Mouse (Mus musculus): Measurements from ENCODE around the gene Rabif. TPM values are rescaled to one million over a fixed set of nuclear protein-coding genes. Genes with fewer than 3 reads are reported as not detected.

Gene Rabif
- polyA plus RNA-seq (2015; fragmentation: Nextera tagmentation; extraction: Ambion mirVana) = 21.6 and 21.8 TPM in 2 replicates

DNA sequence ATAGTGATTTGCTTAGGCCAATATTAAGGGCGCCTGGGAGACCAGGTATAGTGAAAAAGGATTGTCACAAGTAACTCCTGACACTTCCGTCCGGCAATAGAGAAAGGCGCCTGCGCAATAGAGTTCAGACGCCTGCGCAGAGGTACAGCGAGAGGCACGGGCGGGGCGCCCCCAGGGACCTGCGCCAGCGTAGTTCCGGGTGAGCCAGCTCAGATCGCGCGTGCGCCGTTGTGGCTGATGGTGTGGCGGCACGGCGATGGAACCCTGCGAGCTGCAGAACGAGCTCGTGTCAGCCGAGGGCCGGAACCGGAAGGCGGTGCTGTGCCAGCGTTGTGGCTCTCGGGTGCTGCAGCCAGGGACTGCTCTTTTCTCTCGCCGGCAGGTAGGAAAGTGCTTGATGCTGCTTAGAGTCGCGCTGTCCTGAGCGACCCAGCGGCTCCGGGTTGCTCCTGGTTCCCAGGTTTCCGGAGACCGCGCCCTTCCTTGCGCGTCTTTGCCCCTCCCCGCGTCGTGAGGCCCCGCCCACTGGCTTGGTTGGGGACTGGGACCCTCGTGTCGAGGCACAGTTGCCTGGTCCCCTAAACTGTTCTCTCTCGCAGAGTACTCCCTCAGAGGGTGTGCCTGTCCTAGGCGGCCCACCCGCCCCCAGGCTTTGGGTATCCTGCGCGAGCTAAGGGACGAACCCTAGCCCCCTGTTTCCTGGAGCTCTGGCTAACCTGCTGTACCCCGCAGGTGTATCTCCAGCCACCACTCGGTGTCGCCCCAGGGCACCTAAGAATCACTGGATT, at the start of gene Rabif:
Gene Rabif (plus strand): TSS at position 221 of the 788 bp plus-strand sequence.

DNA sequence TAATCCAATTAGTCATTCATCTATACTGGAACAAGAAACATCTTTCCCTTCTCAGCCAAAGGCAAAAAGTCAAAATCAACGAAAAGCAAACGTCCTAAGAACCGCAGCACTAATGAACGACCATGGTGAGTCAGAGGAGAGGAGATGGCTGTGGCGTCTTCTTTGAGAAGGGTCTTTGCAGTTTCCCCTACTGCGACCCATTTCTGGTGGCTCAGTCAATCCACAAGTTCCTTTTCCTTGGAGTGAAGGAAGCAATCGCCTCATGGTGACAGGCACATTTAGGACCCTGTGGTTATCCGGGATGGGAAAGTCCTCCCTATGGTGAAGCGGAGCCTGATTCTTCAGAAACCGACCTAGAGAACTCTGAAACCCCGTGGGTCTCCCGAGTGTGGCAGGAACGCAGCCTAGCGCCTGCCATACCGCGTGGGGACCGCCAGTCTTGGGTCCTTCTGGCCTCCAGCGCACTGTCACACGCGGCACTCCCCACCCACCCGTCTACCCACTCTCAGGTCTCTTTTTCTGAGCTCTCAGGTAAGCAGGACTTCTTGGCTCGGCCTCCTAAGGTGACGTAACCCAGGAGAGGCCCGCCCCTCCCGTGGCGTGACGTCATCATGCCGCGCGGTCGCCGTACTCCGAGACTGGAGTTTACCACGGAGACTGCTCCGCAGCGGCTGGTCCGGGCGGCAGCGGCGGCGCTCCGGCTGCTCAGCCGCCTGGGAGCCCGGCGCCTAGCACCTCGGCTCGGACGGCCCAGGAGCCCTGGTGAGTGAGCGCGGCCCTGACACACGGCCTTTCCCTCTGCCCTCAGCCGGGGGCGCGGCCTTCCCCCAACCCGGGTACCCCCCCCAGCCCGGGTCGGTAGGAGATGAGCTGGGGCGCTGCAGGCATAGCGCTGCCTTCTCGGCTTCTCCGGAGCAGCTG, 39.3 kb upstream of the Rabif start, which contains the start of gene Klhl12:
Gene Klhl12 (plus strand): TSS at position 628 of the 921 bp plus-strand sequence.

DNA sequence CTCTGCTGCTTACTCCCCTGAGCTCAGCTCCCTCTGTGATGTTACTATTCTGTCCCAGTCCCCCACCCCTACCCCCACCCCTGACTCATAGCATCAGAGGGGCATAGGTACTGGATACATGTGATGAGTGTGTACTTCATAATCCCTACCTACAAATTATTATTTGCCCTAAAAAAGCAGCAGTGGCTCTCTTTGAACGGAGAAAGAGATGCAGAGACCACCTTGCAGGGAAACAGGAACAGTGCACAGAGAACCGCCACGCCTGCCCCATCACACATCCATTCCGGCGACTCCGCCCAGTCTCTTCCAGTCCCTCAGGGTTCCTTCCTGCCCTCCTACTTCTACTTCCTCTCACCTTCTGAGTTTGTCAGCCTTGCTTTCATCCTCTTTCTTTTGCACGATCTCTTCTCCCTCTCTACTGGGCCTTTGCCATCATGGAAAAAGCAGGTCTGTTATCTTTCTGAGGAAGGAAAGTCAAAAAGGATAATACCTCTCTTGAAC, 55.2 kb downstream of the Rabif start, which contains the start of gene Mgat4e:
Gene Mgat4e (minus strand): TSS at position 51 of the 501 bp plus-strand sequence.

Other genes with a start within 250 kb of the Rabif start
- gene Myog, start 204.7 kb upstream of the Rabif start, polyA plus RNA-seq (2015; fragmentation: Nextera tagmentation; extraction: Ambion mirVana) = 0.07 and 0.19 TPM in 2 replicates
- 2.3 and 2.7 TPM in 2 replicates for gene Ppfia4, start 161.7 kb upstream of the Rabif start, polyA plus RNA-seq (2015; fragmentation: Nextera tagmentation; extraction: Ambion mirVana)
- 40.6 and 41.8 TPM in 2 replicates for gene Tmem183a, start 132.7 kb upstream of the Rabif start, polyA plus RNA-seq (2015; fragmentation: Nextera tagmentation; extraction: Ambion mirVana)
- gene 4933406M09Rik, start 108.7 kb upstream of the Rabif start, polyA plus RNA-seq (2015; fragmentation: Nextera tagmentation; extraction: Ambion mirVana) = 0.08 and 0.13 TPM in 2 replicates
- gene Cyb5r1, start 89.1 kb upstream of the Rabif start, polyA plus RNA-seq (2015; fragmentation: Nextera tagmentation; extraction: Ambion mirVana) = 21.5 and 24.5 TPM in 2 replicates
- 144 and 159 TPM in 2 replicates for gene Adipor1, start 79.3 kb upstream of the Rabif start, polyA plus RNA-seq (2015; fragmentation: Nextera tagmentation; extraction: Ambion mirVana)
- 34.9 and 36.9 TPM in 2 replicates for gene Klhl12, start 39.1 kb upstream of the Rabif start, polyA plus RNA-seq (2015; fragmentation: Nextera tagmentation; extraction: Ambion mirVana)
- gene Mgat4e, start 55.0 kb downstream of the Rabif start, polyA plus RNA-seq (2015; fragmentation: Nextera tagmentation; extraction: Ambion mirVana) = not detected in 2 replicates
- 14.2 and 17.6 TPM in 2 replicates for gene Kdm5b, start 65.5 kb downstream of the Rabif start, polyA plus RNA-seq (2015; fragmentation: Nextera tagmentation; extraction: Ambion mirVana)
- gene Syt2, start 152.0 kb downstream of the Rabif start, polyA plus RNA-seq (2015; fragmentation: Nextera tagmentation; extraction: Ambion mirVana) = 0.34 and 0.59 TPM in 2 replicates